Mouse (Mus musculus) megakaryocyte, embryonic 14.5 days (primary cell): ENCODE results near the gene Fndc8.

Source experiments
- FLI1 ChIP-seq: IDR thresholded peaks from 2 replicates; pipeline ENCODE4 v1.6.1; 2012; ENCODE audit warnings: low read length, inconsistent platforms, mixed read lengths
- GATA1 ChIP-seq: IDR thresholded peaks from 3 replicates; pipeline ENCODE4 v1.6.1; 2012; ENCODE audit warnings: mixed read lengths, low read length, inconsistent platforms, borderline replicate concordance

GRCm38 (mm10) chr11:82844771-82845414, 47.0 kb upstream of the Fndc8 start:
- no peak for TF ChIP-seq FLI1
- no peak for TF ChIP-seq GATA1
